ENCODE assay signal across 8 mouse cellular contexts in the genomic region with DNA sequence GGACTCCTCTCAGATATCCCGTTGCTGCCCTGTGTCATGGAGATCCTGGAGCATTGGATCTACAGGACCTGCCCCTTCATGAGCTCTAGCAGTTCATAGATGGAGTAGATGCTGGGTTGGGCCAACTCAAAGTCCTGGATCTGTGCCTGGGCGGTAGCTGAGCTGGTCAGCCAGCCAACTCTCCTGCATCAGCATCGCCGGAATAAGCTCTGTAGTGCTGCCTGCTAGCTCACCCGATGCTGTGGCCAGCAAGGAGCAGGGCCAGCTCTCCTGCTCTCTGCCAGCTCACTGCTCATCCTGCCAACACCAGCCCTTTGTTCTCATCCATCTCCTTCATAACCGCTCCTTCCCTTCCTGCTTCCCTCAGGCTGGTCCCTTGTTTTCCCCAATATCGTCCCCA. TPM values are rescaled to one million over a fixed set of nuclear protein-coding genes. Genes with fewer than 3 reads are reported as not detected.
DNase-seq lines count a peak whose midpoint lies in the region.

No protein-coding gene starts in this region.

- peak; percentile 24 for DNase-seq in adrenal gland, postnatal 25 days
- no peak for DNase-seq in adrenal gland, adult (ENCODE audit: inconsistent age in 2 of 2, low spot score in 1 of 2)
- peak; percentile 44 for DNase-seq in 3T3-L1 (ENCODE audit: low read depth, low spot score)
- DNase-seq in frontal cortex, postnatal 36 days (ENCODE audit: low spot score in 2 of 2) = peak; percentile 33 to 44
- peak; percentile 56 to 64 for DNase-seq in layer of hippocampus, postnatal 36 days
- DNase-seq in right cerebral cortex, postnatal 25 days = peak; percentile 20
- DNase-seq in natural killer cell, adult 2 months (ENCODE audit: low spot score in 2 of 2) = no peak
- DNase-seq in retina, embryonic 14.5 days (ENCODE audit: low spot score) = no peak

RNA-seq across cellular contexts. Expression of a gene that starts 51.4 kb away (rescaled TPM):
- 44.1 and 49.2 TPM in 2 replicates for total RNA-seq in adrenal gland, postnatal 25 days (2021)
- total RNA-seq in layer of hippocampus, postnatal 36 days (2021) = 10 to 100 TPM; 55.7 to 60.6 TPM

Comparison
In these comparisons a context has a peak if more than half of its experiments do, and no peak if none do; other contexts are left out.
1. DNase-seq: peak in adrenal gland, postnatal 25 days (single experiment), 3T3-L1 (single experiment), frontal cortex, postnatal 36 days (2 of 2), layer of hippocampus, postnatal 36 days (2 of 2) and right cerebral cortex, postnatal 25 days (single experiment); none in adrenal gland, adult (0 of 2), natural killer cell, adult 2 months (0 of 2) and retina, embryonic 14.5 days (single experiment).